Mouse (Mus musculus) intestine, postnatal 0 days (tissue): ENCODE data around the gene Olfr458. TPM values are rescaled to one million over a fixed set of nuclear protein-coding genes. Genes with fewer than 3 reads are reported as not detected.

ENCODE experiments used
- ATAC-seq: fragments of 200-750 bp; cut with Nextera tagmentation; 2 replicates; pipeline ENCODE4 v1.8.0; 2017; ENCODE audit warnings: mild to moderate bottlenecking, moderate TSS enrichment, moderate library complexity
- H3K27ac ChIP-seq: fragments of 300-500 bp; sonication (generic); 2 replicates; pipeline ENCODE4 v1.5.1; 2014; ENCODE audit warnings: mild to moderate bottlenecking, low read depth, low read length, moderate library complexity
- H3K27me3 ChIP-seq: fragments of 300-500 bp; sonication (generic); replicated peaks from 2 replicates; pipeline ENCODE4 v1.6.1; 2014; ENCODE audit warnings: low read length, mixed read lengths; ENCODE audit not compliant: control insufficient read depth, insufficient read depth
- H3K36me3 ChIP-seq: fragments of 300-500 bp; sonication (generic); 2 replicates; pipeline ENCODE4 v1.6.1; 2014; ENCODE audit warnings: mild to moderate bottlenecking, moderate library complexity; ENCODE audit not compliant: control insufficient read depth, insufficient read depth
- H3K4me1 ChIP-seq: fragments of 300-500 bp; sonication (generic); replicated peaks from 2 replicates; pipeline ENCODE4 v1.6.1; 2014; ENCODE audit warnings: antibody characterized with exemption, low read length, mixed read lengths; ENCODE audit not compliant: control insufficient read depth, insufficient read depth
- H3K4me2 ChIP-seq: fragments of 300-500 bp; sonication (generic); replicated peaks from 2 replicates; pipeline ENCODE4 v1.6.1; 2014; ENCODE audit warnings: low read depth, mild to moderate bottlenecking, moderate library complexity
- H3K4me3 ChIP-seq: fragments of 300-500 bp; sonication (generic); 2 replicates; pipeline ENCODE4 v1.5.1; 2014; ENCODE audit warnings: low read depth, low read length
- H3K9ac ChIP-seq: fragments of 300-500 bp; sonication (generic); 2 replicates; pipeline ENCODE4 v1.6.1; 2014; ENCODE audit warnings: mild to moderate bottlenecking, low read depth, low read length
- H3K9me3 ChIP-seq: fragments of 300-500 bp; sonication (generic); 2 replicates; pipeline ENCODE4 v1.6.1; 2016; ENCODE audit warnings: mixed run types; ENCODE audit not compliant: control insufficient read depth
- CTCF ChIP-seq: sonication (generic); IDR thresholded peaks from 2 replicates; pipeline ENCODE4 v1.5.1; 2016; ENCODE audit warnings: low read depth, mild to moderate bottlenecking, control low read depth, antibody characterized with exemption, moderate library complexity
- WGBS: fragments of 180-500 bp; shearing (Covaris S2); extraction: QIAGEN DNeasy Blood & Tissue Kit; methylation state at CpG from one replicate; pipeline ENCODE4 v1.1.7; 2014; 5-methylcytosine and 5-hydroxymethylcytosine counted together
- polyA plus RNA-seq: library from polyadenylated mRNA; unstranded; fragments of >200 nt; fragmentation: Nextera tagmentation; extraction: Ambion mirVana; gene quantifications from 2 replicates; pipeline ENCODE4 v1.2.1, GENCODE M21; 2015

The Olfr458 gene
- not detected in 2 replicates for polyA plus RNA-seq

- no peak within 1 kb of the TSS for H3K4me2 ChIP-seq
- H3K9ac ChIP-seq = no peak within 1 kb of the TSS
- H3K27me3 ChIP-seq = no peaks in the 10 kb centered on the region
- no peak within 1 kb of the TSS for H3K4me3 ChIP-seq
- WGBS = 63% methylated on average over 1 of the region's 1 CpGs
- H3K9me3 ChIP-seq = no peaks in the 10 kb centered on the region
- no peaks in the 10 kb centered on the region for H3K4me1 ChIP-seq
- no peak for ATAC-seq
- no peaks in the 10 kb centered on the region for H3K36me3 ChIP-seq
- TF ChIP-seq CTCF = no peak
- no peak within 1 kb of the TSS for H3K27ac ChIP-seq
Observed at GRCm38 (mm10) chr6:42465096-42465495, at the start of gene Olfr458. Gene Olfr458, minus strand, starts transcription at chr6:42465196.

DNA sequence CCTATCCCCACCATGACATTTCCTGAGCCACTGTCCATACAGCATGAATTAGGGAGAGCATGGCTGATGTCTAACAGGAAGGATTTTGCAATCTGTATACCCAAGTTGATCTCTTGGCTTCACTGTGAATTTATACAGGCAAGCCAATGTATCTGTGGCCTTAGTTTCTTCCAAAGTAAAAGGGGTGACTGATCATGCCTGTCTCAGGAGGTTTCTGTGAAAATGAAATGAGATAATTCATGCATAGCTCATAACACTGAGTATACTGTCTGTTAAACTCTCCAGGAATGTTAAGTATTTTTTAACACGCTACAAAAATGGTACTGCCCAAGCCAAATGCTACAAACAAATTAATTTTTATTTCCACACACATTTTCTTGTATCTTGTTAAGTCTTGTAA, 48.5 kb upstream of the Olfr458 start:
- Histone ChIP-seq H3K4me1 (no peaks in the 10 kb centered on the region), H3K27ac (no peak overlapping the region), H3K4me3 (no peak overlapping the region), H3K36me3 (no peaks in the 10 kb centered on the region), H3K27me3 (no peaks in the 10 kb centered on the region), H3K9ac (no peak overlapping the region), H3K9me3 (no peaks in the 10 kb centered on the region), H3K4me2 (no peak overlapping the region)
- TF ChIP-seq CTCF = no peak
- 71% methylated on average over 1 of the region's 1 CpGs for WGBS
- no peak for ATAC-seq

- no peaks in the 10 kb centered on the region for H3K27me3 ChIP-seq
- ATAC-seq = no peak
- no peaks in the 10 kb centered on the region for H3K9me3 ChIP-seq
Observed at GRCm38 (mm10) chr6:42509311-42509710, 44.3 kb upstream of the Olfr458 start.

GRCm38 (mm10) chr6:42503478-42503877, 38.5 kb upstream of the Olfr458 start:
- no peak for TF ChIP-seq CTCF
- 73% methylated on average over 2 of the region's 2 CpGs for WGBS
- Histone ChIP-seq H3K4me2 (no peak overlapping the region), H3K27ac (no peak overlapping the region), H3K9ac (no peak overlapping the region), H3K27me3 (no peaks in the 10 kb centered on the region), H3K4me3 (no peak overlapping the region), H3K36me3 (no peaks in the 10 kb centered on the region), H3K4me1 (no peaks in the 10 kb centered on the region), H3K9me3 (no peaks in the 10 kb centered on the region)
- ATAC-seq = no peak

More at GRCm38 (mm10) chr6:42509311-42509710, 44.3 kb upstream of the Olfr458 start:
- H3K36me3 ChIP-seq = no peaks in the 10 kb centered on the region
- no peaks in the 10 kb centered on the region for H3K4me1 ChIP-seq
- no peak overlapping the region for H3K9ac ChIP-seq
- H3K27ac ChIP-seq = no peak overlapping the region
- TF ChIP-seq CTCF = no peak
- no peak overlapping the region for H3K4me2 ChIP-seq
- no peak overlapping the region for H3K4me3 ChIP-seq

DNA sequence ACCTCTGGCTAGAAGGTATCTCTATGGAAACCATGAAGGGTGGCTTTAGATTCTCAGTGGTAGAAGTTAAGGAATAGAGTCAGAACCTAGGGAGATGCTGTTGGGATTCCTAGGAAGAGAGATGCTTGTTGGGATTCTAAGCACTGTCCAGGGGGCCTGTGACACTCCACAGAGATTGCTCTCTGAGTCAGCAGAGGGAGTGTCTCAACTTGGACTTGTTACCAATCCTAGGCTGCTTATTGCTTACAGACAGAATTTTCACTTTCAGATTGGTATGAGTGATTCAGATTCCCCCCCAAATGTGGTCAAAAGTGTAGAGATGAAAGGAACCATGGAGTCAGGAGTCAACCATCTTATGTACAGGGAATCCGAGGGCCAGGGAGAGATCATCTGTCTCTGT, 24.7 kb upstream of the Olfr458 start:
- WGBS = 68% methylated on average over 1 of the region's 1 CpGs
- no peak for TF ChIP-seq CTCF
- Histone ChIP-seq H3K36me3 (no peaks in the 10 kb centered on the region), H3K9me3 (no peaks in the 10 kb centered on the region), H3K4me3 (no peak overlapping the region), H3K27ac (no peak overlapping the region), H3K4me2 (no peak overlapping the region), H3K4me1 (no peaks in the 10 kb centered on the region), H3K27me3 (no peaks in the 10 kb centered on the region), H3K9ac (no peak overlapping the region)
- no peak for ATAC-seq

DNA sequence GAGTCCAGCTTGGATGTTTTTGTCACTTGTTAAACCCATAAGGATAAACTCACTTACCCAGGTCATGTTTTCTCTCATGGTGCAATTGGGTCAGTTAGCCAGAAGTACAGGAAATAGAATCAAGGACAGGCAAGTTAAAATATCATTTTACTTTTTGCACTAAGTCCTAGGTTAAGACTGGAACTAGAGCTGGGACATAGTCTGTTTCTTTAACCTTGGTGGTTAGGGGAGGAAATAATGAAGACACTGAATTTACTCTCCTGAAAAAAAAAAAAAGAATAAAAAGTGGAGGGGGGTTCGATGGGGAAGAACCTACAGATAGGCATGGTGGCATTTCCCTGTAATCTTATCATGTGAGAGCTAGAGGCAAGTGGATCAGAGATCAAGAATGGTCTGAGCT, 22.1 kb upstream of the Olfr458 start, which contains the start of gene Olfr456:
Olfr456 (minus strand) TSS at position 101 of the 400 bp plus-strand sequence.
- no peak within 1 kb of the TSS for H3K27ac ChIP-seq
- no peaks in the 10 kb centered on the region for H3K27me3 ChIP-seq
- no peak within 1 kb of the TSS for H3K4me2 ChIP-seq
- no peaks in the 10 kb centered on the region for H3K36me3 ChIP-seq
- H3K4me1 ChIP-seq = no peaks in the 10 kb centered on the region
- WGBS = 79% methylated on average over 1 of the region's 1 CpGs
- H3K4me3 ChIP-seq = no peak within 1 kb of the TSS
- no peak for TF ChIP-seq CTCF
- H3K9me3 ChIP-seq = no peaks in the 10 kb centered on the region
- ATAC-seq = no peak
- no peak within 1 kb of the TSS for H3K9ac ChIP-seq

DNA sequence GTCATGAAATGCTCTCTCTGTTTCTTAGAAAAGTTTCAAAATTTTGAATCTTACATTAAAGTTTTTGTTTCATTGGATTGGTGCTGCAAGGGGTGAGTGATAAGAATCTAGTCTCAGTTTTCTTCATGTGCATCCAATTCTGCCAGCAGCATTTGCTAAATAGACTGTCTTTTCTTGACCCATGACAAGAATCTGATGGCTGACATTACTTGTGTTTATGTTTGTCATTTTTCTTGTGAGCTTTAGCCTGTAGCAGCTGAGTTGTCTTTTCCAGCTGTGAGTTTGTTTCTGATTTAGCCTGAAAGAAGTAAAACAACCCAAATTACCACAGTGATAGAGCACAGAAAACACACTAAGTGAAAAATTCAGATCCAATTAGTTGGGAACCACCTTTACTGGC, 19.6 kb upstream of the Olfr458 start:
- H3K4me1 ChIP-seq = no peaks in the 10 kb centered on the region
- no peak overlapping the region for H3K4me3 ChIP-seq
- TF ChIP-seq CTCF = no peak
- H3K4me2 ChIP-seq = no peak overlapping the region
- H3K27me3 ChIP-seq = no peaks in the 10 kb centered on the region
- no peaks in the 10 kb centered on the region for H3K36me3 ChIP-seq
- no peaks in the 10 kb centered on the region for H3K9me3 ChIP-seq
- H3K9ac ChIP-seq = no peak overlapping the region
- ATAC-seq = no peak
- H3K27ac ChIP-seq = no peak overlapping the region
